Mouse (Mus musculus): Measurements from ENCODE around the gene Tktl1.

- TF ChIP-seq CTCF (IDR thresholded peaks at IDR 0.05; ENCODE audit: control insufficient read depth, insufficient read depth, insufficient read length) (no peak), USF1 (IDR thresholded peaks at IDR 0.05; ENCODE audit: low read depth) (no peak), MYOG (IDR thresholded peaks at IDR 0.05; ENCODE audit: control insufficient read depth, extremely low read depth, insufficient read length) (no peak)
Observed at GRCm38 (mm10) chrX:74254153-74254887, 77.3 kb downstream of the Tktl1 start, which contains the start of gene Emd.

Data from C2C12 (cell line).